In the genomic region with DNA sequence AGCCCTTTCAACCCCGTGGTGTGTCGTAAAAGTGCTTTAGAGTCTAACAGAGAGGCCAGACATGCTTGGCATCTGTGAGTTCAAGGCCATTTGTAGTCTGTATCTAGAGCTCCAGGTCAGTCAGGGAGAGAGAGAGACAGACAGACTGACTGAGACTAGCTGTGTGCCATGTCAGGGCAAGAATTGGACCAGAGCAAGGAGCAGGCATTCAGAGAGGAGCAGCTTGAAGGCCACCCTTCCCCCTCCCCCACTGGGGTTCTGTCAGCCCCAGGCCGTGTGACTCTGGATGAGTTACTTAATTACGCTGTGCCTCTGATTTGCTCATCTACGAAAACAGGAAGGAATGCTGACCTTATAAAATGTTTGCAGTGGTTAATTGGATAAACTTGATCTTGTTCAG, we compare ENCODE assay signal across 9 mouse cellular contexts. TPM values are rescaled to one million over a fixed set of nuclear protein-coding genes. Genes with fewer than 3 reads are reported as not detected.
A peak's percentile ranks its signal among the peaks of the same experiment; 100 is the strongest.
DNase-seq lines count a peak whose midpoint lies in the region; ATAC-seq lines count a peak whose summit lies in the region.
"Had no signal": no experiment of that assay in that cellular context is flagged by ENCODE, and none has a peak within 500 bp of the region (broad histone marks: within the 10 kb centered on the region; RNA-seq: fewer than 3 reads in every experiment).

No protein-coding gene starts in this region.

- H3K36me3 ChIP-seq in heart, embryonic 15.5 days = no peaks in the 10 kb centered on the region
- no peaks in the 10 kb centered on the region for H3K36me3 ChIP-seq in heart, embryonic 11.5 days (ENCODE audit: control insufficient read depth, insufficient read depth, low read length)
- 0 out of 2 replicates have a peak, but pooled peaks cover 3% of the 10 kb centered on the region for H3K36me3 ChIP-seq in midbrain, embryonic 13.5 days

- no peaks in the 10 kb centered on the region for H3K27me3 ChIP-seq in heart, embryonic 15.5 days
- H3K27me3 ChIP-seq in heart, embryonic 11.5 days (ENCODE audit: control insufficient read depth, insufficient read depth, low read length) = no peaks in the 10 kb centered on the region
- H3K27me3 ChIP-seq in midbrain, embryonic 13.5 days = no peaks in the 10 kb centered on the region

- ATAC-seq in heart, embryonic 15.5 days (replicated peaks; ENCODE audit: insufficient number of reproducible peaks, insufficient read depth, low FRiP score, low read depth) = no peak
- ATAC-seq in heart, embryonic 11.5 days (replicated peaks; ENCODE audit: insufficient number of reproducible peaks, low FRiP score, low TSS enrichment) = no peak
- peak; percentile 52 for ATAC-seq in granulocyte monocyte progenitor cell, adult 5-6 weeks (replicated peaks; ENCODE audit: poor library complexity, severe bottlenecking)
- no peak for ATAC-seq in midbrain, embryonic 13.5 days
- ATAC-seq in activated CD4-positive, CD25-positive, alpha-beta regulatory T cell, adult 4 months = no peak

- H3K27ac ChIP-seq in heart, embryonic 15.5 days = peak overlapping the region; percentile 99
- no peak overlapping the region for H3K27ac ChIP-seq in heart, embryonic 11.5 days (ENCODE audit: low read depth, low read length)
- peak overlapping the region; percentile 67 for H3K27ac ChIP-seq in midbrain, embryonic 13.5 days

- no peak overlapping the region for H3K9ac ChIP-seq in heart, embryonic 15.5 days
- no peak overlapping the region for H3K9ac ChIP-seq in heart, embryonic 11.5 days (ENCODE audit: low read depth, low read length)
- 0 out of 2 replicates have a peak overlapping the region, but pooled peaks have one; percentile 23 for H3K9ac ChIP-seq in midbrain, embryonic 13.5 days (replicated peaks)

- H3K4me3 ChIP-seq in heart, embryonic 15.5 days = no peak overlapping the region
- no peak overlapping the region for H3K4me3 ChIP-seq in heart, embryonic 11.5 days (ENCODE audit: low read depth, low read length)
- no peak overlapping the region for H3K4me3 ChIP-seq in midbrain, embryonic 13.5 days (replicated peaks)

- no peak overlapping the region for H3K4me2 ChIP-seq in heart, embryonic 15.5 days
- H3K4me2 ChIP-seq in heart, embryonic 11.5 days = no peak overlapping the region
- H3K4me2 ChIP-seq in midbrain, embryonic 13.5 days (replicated peaks) = no peak overlapping the region

- H3K4me1 ChIP-seq in heart, embryonic 15.5 days (replicated peaks) = peaks cover 72% of the 10 kb centered on the region
- peaks cover 53% of the 10 kb centered on the region for H3K4me1 ChIP-seq in heart, embryonic 11.5 days (ENCODE audit: control insufficient read depth, insufficient read depth, low read length)
- peaks cover 72% of the 10 kb centered on the region for H3K4me1 ChIP-seq in midbrain, embryonic 13.5 days (replicated peaks)

- DNase-seq in adrenal gland, postnatal 10 days = peak; percentile 46
- DNase-seq in layer of hippocampus, postnatal 25 days (ENCODE audit: extremely low spot score in 1 of 2, low spot score in 1 of 2) = no peak
- no peak for DNase-seq in layer of hippocampus, adult 9-10 months (ENCODE audit: low spot score)

- WGBS in heart, embryonic 15.5 days = 51% methylated on average over 5 of the region's 5 CpGs
- WGBS in heart, embryonic 11.5 days (ENCODE audit: insufficient replicate concordance) = 72% methylated on average over 5 of the region's 5 CpGs
- 64% methylated on average over 5 of the region's 5 CpGs for WGBS in midbrain, embryonic 13.5 days

- no peaks in the 10 kb centered on the region for H3K9me3 ChIP-seq in heart, embryonic 15.5 days (replicated peaks)
- H3K9me3 ChIP-seq in heart, embryonic 11.5 days (replicated peaks; ENCODE audit: control insufficient read depth, low read length) = no peaks in the 10 kb centered on the region
- no peaks in the 10 kb centered on the region for H3K9me3 ChIP-seq in midbrain, embryonic 13.5 days

RNA-seq across cellular contexts. Expression of gene Ccdc12, which starts 26.0 kb away (rescaled TPM):
- 130 and 138 TPM in 2 replicates for polyA plus RNA-seq in heart, embryonic 15.5 days (2015; fragmentation: Nextera tagmentation; extraction: Ambion mirVana)
- polyA plus RNA-seq in heart, embryonic 11.5 days (2014; fragmentation: Nextera tagmentation; extraction: Ambion mirVana) = 135 and 149 TPM in 2 replicates
- total RNA-seq in adrenal gland, postnatal 10 days (2021) = 10 to 100 TPM; 64.3 to 66.0 TPM
- total RNA-seq in granulocyte monocyte progenitor cell, adult 5-6 weeks (2014; fragmentation: Nextera tagmentation) = 149 TPM in 2 replicates
- 98.5 and 104 TPM in 2 replicates for total RNA-seq in granulocyte monocyte progenitor cell, adult 5-6 weeks (2017)
- 136 and 140 TPM in 2 replicates for polyA plus RNA-seq in midbrain, embryonic 13.5 days (2015; fragmentation: Nextera tagmentation; extraction: Ambion mirVana)
- 100 to 1,000 TPM; 224 to 285 TPM for polyA plus RNA-seq in activated CD4-positive, CD25-positive, alpha-beta regulatory T cell, adult 4 months (2017; shearing (Covaris generic))
- total RNA-seq in layer of hippocampus, postnatal 25 days (2021) = 10 to 100 TPM; 51.2 to 57.6 TPM

RNA-seq across cellular contexts. Expression of gene Nbeal2, which starts 28.3 kb away (rescaled TPM):
- polyA plus RNA-seq in heart, embryonic 15.5 days (2015; fragmentation: Nextera tagmentation; extraction: Ambion mirVana) = 1.8 and 4.2 TPM in 2 replicates
- polyA plus RNA-seq in heart, embryonic 11.5 days (2014; fragmentation: Nextera tagmentation; extraction: Ambion mirVana) = 1.4 and 1.6 TPM in 2 replicates
- total RNA-seq in adrenal gland, postnatal 10 days (2021) = 10 to 100 TPM in 1 of 2 experiments, 1 to 10 TPM in 1; 8.2 to 12.0 TPM
- 37.5 and 49.2 TPM in 2 replicates for total RNA-seq in granulocyte monocyte progenitor cell, adult 5-6 weeks (2014; fragmentation: Nextera tagmentation)
- total RNA-seq in granulocyte monocyte progenitor cell, adult 5-6 weeks (2017) = 11.0 and 13.9 TPM in 2 replicates
- polyA plus RNA-seq in midbrain, embryonic 13.5 days (2015; fragmentation: Nextera tagmentation; extraction: Ambion mirVana) = 2.0 and 3.1 TPM in 2 replicates
- 10 to 100 TPM; 26.4 to 33.4 TPM for polyA plus RNA-seq in activated CD4-positive, CD25-positive, alpha-beta regulatory T cell, adult 4 months (2017; shearing (Covaris generic))
- total RNA-seq in layer of hippocampus, postnatal 25 days (2021) = 10 to 100 TPM in 1 of 2 experiments, 1 to 10 TPM in 1; 8.4 to 12.9 TPM

RNA-seq across cellular contexts. Expression of gene Nradd, which starts 58.0 kb away (rescaled TPM):
- polyA plus RNA-seq in heart, embryonic 15.5 days (2015; fragmentation: Nextera tagmentation; extraction: Ambion mirVana) = 17.7 and 22.9 TPM in 2 replicates
- polyA plus RNA-seq in heart, embryonic 11.5 days (2014; fragmentation: Nextera tagmentation; extraction: Ambion mirVana) = 12.6 and 19.1 TPM in 2 replicates
- total RNA-seq in adrenal gland, postnatal 10 days (2021) = 1 to 10 TPM; 7.7 to 9.8 TPM
- total RNA-seq in granulocyte monocyte progenitor cell, adult 5-6 weeks (2014; fragmentation: Nextera tagmentation) = 4.4 and 4.5 TPM in 2 replicates
- 0.99 and 4.7 TPM in 2 replicates for total RNA-seq in granulocyte monocyte progenitor cell, adult 5-6 weeks (2017)
- 33.8 and 36.6 TPM in 2 replicates for polyA plus RNA-seq in midbrain, embryonic 13.5 days (2015; fragmentation: Nextera tagmentation; extraction: Ambion mirVana)
- polyA plus RNA-seq in activated CD4-positive, CD25-positive, alpha-beta regulatory T cell, adult 4 months (2017; shearing (Covaris generic)) = 1 to 10 TPM; 2.4 to 3.4 TPM
- 1 to 10 TPM; 1.6 to 1.9 TPM for total RNA-seq in layer of hippocampus, postnatal 25 days (2021)

RNA-seq across cellular contexts. Expression of gene Myl3, which starts 59.4 kb away (rescaled TPM):
- polyA plus RNA-seq in heart, embryonic 15.5 days (2015; fragmentation: Nextera tagmentation; extraction: Ambion mirVana) = 3,797 and 4,490 TPM in 2 replicates
- polyA plus RNA-seq in heart, embryonic 11.5 days (2014; fragmentation: Nextera tagmentation; extraction: Ambion mirVana) = 3,236 and 3,494 TPM in 2 replicates
- 10 to 100 TPM; 10.6 to 78.0 TPM for total RNA-seq in adrenal gland, postnatal 10 days (2021)
- not detected in 2 replicates for total RNA-seq in granulocyte monocyte progenitor cell, adult 5-6 weeks (2014; fragmentation: Nextera tagmentation)
- not detected in 2 replicates for total RNA-seq in granulocyte monocyte progenitor cell, adult 5-6 weeks (2017)
- not detected in 2 replicates for polyA plus RNA-seq in midbrain, embryonic 13.5 days (2015; fragmentation: Nextera tagmentation; extraction: Ambion mirVana)
- polyA plus RNA-seq in activated CD4-positive, CD25-positive, alpha-beta regulatory T cell, adult 4 months (2017; shearing (Covaris generic)) = not detected
- total RNA-seq in layer of hippocampus, postnatal 25 days (2021) = under 1 TPM in 1 of 2 experiments, not detected in 1; 0.39 TPM
- total RNA-seq: MEL had no signal
